Mouse (Mus musculus): Measurements from ENCODE around the gene Tigd4.

- TF ChIP-seq CTCF (IDR thresholded peaks at IDR 0.05) (no peak), EP300 (IDR thresholded peaks at IDR 0.05) (no peak)
Observed at GRCm38 (mm10) chr3:84602759-84603158, 9.4 kb downstream of the Tigd4 start.

Measured in lung, postnatal 0 days (tissue).